Mouse (Mus musculus) hindbrain, embryonic 10.5 days (tissue): ENCODE measurements at regions not wholly inside any gene's neighbourhood (a gene's known extent, or its start where the extent isn't known, plus 50 kb on each side); places are given as distances from the start of the nearest gene placed in this dataset.
A peak's percentile ranks its signal among the peaks of the same experiment; 100 is the strongest.

Experiments used
- DNase-seq: peaks from one replicate; pipeline ENCODE4 v3.0.0-alpha.2; 2017; ENCODE audit warnings: low spot score
- H3K27ac ChIP-seq: fragments of 300-500 bp; sonication (generic); 2 replicates; pipeline ENCODE4 v1.5.1; 2016; ENCODE audit warnings: mild to moderate bottlenecking, moderate library complexity
- H3K27me3 ChIP-seq: fragments of 300-500 bp; sonication (generic); 2 replicates; pipeline ENCODE4 v1.6.1; 2016; ENCODE audit warnings: mild to moderate bottlenecking; ENCODE audit not compliant: poor library complexity, insufficient read depth, severe bottlenecking
- H3K36me3 ChIP-seq: fragments of 300-500 bp; sonication (generic); 2 replicates; pipeline ENCODE4 v1.6.1; 2016; ENCODE audit warnings: mild to moderate bottlenecking, moderate library complexity
- H3K4me1 ChIP-seq: fragments of 300-500 bp; sonication (generic); replicated peaks from 2 replicates; pipeline ENCODE4 v1.6.1; 2016; ENCODE audit warnings: mild to moderate bottlenecking
- H3K4me3 ChIP-seq: fragments of 300-500 bp; sonication (generic); 2 replicates; pipeline ENCODE4 v1.5.1; 2016; ENCODE audit warnings: mild to moderate bottlenecking, moderate library complexity
- H3K9me3 ChIP-seq: fragments of 300-500 bp; sonication (generic); 2 replicates; pipeline ENCODE4 v1.6.1; 2016; ENCODE audit warnings: mild to moderate bottlenecking, moderate library complexity
- WGBS: fragments of 180-500 bp; shearing (Covaris S2); methylation state at CpG from one replicate; pipeline ENCODE4 v1.1.7; 2016; 5-methylcytosine and 5-hydroxymethylcytosine counted together

GRCm38 (mm10) chr6:101484526-101485287 is 107.0 kb upstream of the Pdzrn3 start:
- 48% methylated on average over 12 of the region's 12 CpGs for WGBS
- Histone ChIP-seq H3K27ac (peak overlapping the region; percentile 35; the same call in 1 of the 2 replicates), H3K36me3 (no peaks in the 10 kb centered on the region), H3K9me3 (no peaks in the 10 kb centered on the region), H3K4me1 (peaks cover 28% of the 10 kb centered on the region), H3K27me3 (no peaks in the 10 kb centered on the region), H3K4me3 (no peak overlapping the region)
- peak; percentile 53 for DNase-seq

- no peaks in the 10 kb centered on the region for H3K36me3 ChIP-seq
- H3K27me3 ChIP-seq, result no peaks in the 10 kb centered on the region
- no peak overlapping the region for H3K4me3 ChIP-seq
- no peaks in the 10 kb centered on the region for H3K9me3 ChIP-seq
- H3K27ac ChIP-seq, result 0 out of 2 replicates have a peak overlapping the region, but pooled peaks have one; percentile 6
- WGBS, result 66% methylated on average over 9 of the region's 9 CpGs
- peak; percentile 38 for DNase-seq
- H3K4me1 ChIP-seq, result peaks cover 23% of the 10 kb centered on the region
Measured at GRCm38 (mm10) chr6:101482635-101483465, 105.2 kb upstream of the Pdzrn3 start.

- no peak overlapping the region for H3K27ac ChIP-seq
- 84% methylated on average over 1 of the region's 1 CpGs for WGBS
Measured at GRCm38 (mm10) chr6:101473956-101474355, 96.3 kb upstream of the Pdzrn3 start.

GRCm38 (mm10) chr6:101473257-101473925 is 95.7 kb upstream of the Pdzrn3 start:
- 0 out of 2 replicates have a peak overlapping the region, but pooled peaks have one; percentile 45 for H3K27ac ChIP-seq
- no peaks in the 10 kb centered on the region for H3K27me3 ChIP-seq
- 15% methylated on average over 5 of the region's 5 CpGs for WGBS
- no peak overlapping the region for H3K4me3 ChIP-seq
- H3K36me3 ChIP-seq, result no peaks in the 10 kb centered on the region
- DNase-seq, result peak; percentile 43
- no peaks in the 10 kb centered on the region for H3K9me3 ChIP-seq
- H3K4me1 ChIP-seq, result peaks cover 7% of the 10 kb centered on the region

More at GRCm38 (mm10) chr6:101473956-101474355, 96.3 kb upstream of the Pdzrn3 start:
- H3K27me3 ChIP-seq, result no peaks in the 10 kb centered on the region
- no peaks in the 10 kb centered on the region for H3K36me3 ChIP-seq
- H3K9me3 ChIP-seq, result no peaks in the 10 kb centered on the region
- peaks cover 7% of the 10 kb centered on the region for H3K4me1 ChIP-seq
- no peak for DNase-seq
- H3K4me3 ChIP-seq, result no peak overlapping the region

- Histone ChIP-seq H3K4me3 (no peak overlapping the region), H3K9me3 (no peaks in the 10 kb centered on the region), H3K27ac (no peak overlapping the region), H3K27me3 (no peaks in the 10 kb centered on the region), H3K36me3 (no peaks in the 10 kb centered on the region), H3K4me1 (no peaks in the 10 kb centered on the region)
- no peak for DNase-seq
- 84% methylated on average over 1 of the region's 1 CpGs for WGBS
Measured at GRCm38 (mm10) chr6:101464910-101465309, 87.2 kb upstream of the Pdzrn3 start.

- whole genome bisulfite sequencing, result 90% methylated on average over 3 of the region's 3 CpGs
- no peak overlapping the region for H3K27ac ChIP-seq
- H3K9me3 ChIP-seq, result no peaks in the 10 kb centered on the region
- no peak overlapping the region for H3K4me3 ChIP-seq
- H3K27me3 ChIP-seq, result no peaks in the 10 kb centered on the region
- no peaks in the 10 kb centered on the region for H3K4me1 ChIP-seq
- DNase-seq, result no peak
- no peaks in the 10 kb centered on the region for H3K36me3 ChIP-seq
Measured at GRCm38 (mm10) chr6:101463812-101464320, 86.2 kb upstream of the Pdzrn3 start.

GRCm38 (mm10) chr6:101446720-101447119 is 69.0 kb upstream of the Pdzrn3 start:
- WGBS, result 87% methylated on average over 5 of the region's 5 CpGs
- H3K27me3 ChIP-seq, result no peaks in the 10 kb centered on the region
- H3K9me3 ChIP-seq, result no peaks in the 10 kb centered on the region
- no peak overlapping the region for H3K4me3 ChIP-seq
- no peak overlapping the region for H3K27ac ChIP-seq
- H3K4me1 ChIP-seq, result no peaks in the 10 kb centered on the region
- DNase-seq, result no peak
- H3K36me3 ChIP-seq, result no peaks in the 10 kb centered on the region

- H3K36me3 ChIP-seq, result no peaks in the 10 kb centered on the region
- H3K4me3 ChIP-seq, result no peak overlapping the region
- no peak overlapping the region for H3K27ac ChIP-seq
- WGBS, result 87% methylated on average over 2 of the region's 2 CpGs
- no peaks in the 10 kb centered on the region for H3K9me3 ChIP-seq
- H3K4me1 ChIP-seq, result no peaks in the 10 kb centered on the region
- no peaks in the 10 kb centered on the region for H3K27me3 ChIP-seq
- DNase-seq, result no peak
Measured at GRCm38 (mm10) chr6:101446316-101446715, 68.6 kb upstream of the Pdzrn3 start.

GRCm38 (mm10) chr6:101432769-101433168 is 55.1 kb upstream of the Pdzrn3 start:
- no peak overlapping the region for H3K4me3 ChIP-seq
- no peak overlapping the region for H3K27ac ChIP-seq
- no peak for DNase-seq
- no peaks in the 10 kb centered on the region for H3K9me3 ChIP-seq
- WGBS, result 81% methylated on average over 8 of the region's 8 CpGs
- H3K36me3 ChIP-seq, result no peaks in the 10 kb centered on the region
- H3K27me3 ChIP-seq, result no peaks in the 10 kb centered on the region
- no peaks in the 10 kb centered on the region for H3K4me1 ChIP-seq

- DNase-seq, result no peak
- no peak overlapping the region for H3K27ac ChIP-seq
- no peaks in the 10 kb centered on the region for H3K9me3 ChIP-seq
- H3K27me3 ChIP-seq, result no peaks in the 10 kb centered on the region
- H3K4me1 ChIP-seq, result no peaks in the 10 kb centered on the region
- H3K4me3 ChIP-seq, result no peak overlapping the region
- WGBS, result 72% methylated on average over 2 of the region's 2 CpGs
- H3K36me3 ChIP-seq, result no peaks in the 10 kb centered on the region
Measured at GRCm38 (mm10) chr6:101429634-101430033, 51.9 kb upstream of the Pdzrn3 start.
